Mouse (Mus musculus) left cerebral cortex, adult 9 months (tissue): ENCODE data around the gene Use1.
"Not testable (repeated sequence)": the region's sequence is repeated elsewhere in the genome, so short reads cannot be mapped to it uniquely, and the experiment has no call there.

Experiments
- DNase-seq, 2 experiments: peaks; one replicate each; pipeline ENCODE4 v3.0.0; 2022; ENCODE audit warnings: low spot score in 2 of 2

The Use1 gene

DNA sequence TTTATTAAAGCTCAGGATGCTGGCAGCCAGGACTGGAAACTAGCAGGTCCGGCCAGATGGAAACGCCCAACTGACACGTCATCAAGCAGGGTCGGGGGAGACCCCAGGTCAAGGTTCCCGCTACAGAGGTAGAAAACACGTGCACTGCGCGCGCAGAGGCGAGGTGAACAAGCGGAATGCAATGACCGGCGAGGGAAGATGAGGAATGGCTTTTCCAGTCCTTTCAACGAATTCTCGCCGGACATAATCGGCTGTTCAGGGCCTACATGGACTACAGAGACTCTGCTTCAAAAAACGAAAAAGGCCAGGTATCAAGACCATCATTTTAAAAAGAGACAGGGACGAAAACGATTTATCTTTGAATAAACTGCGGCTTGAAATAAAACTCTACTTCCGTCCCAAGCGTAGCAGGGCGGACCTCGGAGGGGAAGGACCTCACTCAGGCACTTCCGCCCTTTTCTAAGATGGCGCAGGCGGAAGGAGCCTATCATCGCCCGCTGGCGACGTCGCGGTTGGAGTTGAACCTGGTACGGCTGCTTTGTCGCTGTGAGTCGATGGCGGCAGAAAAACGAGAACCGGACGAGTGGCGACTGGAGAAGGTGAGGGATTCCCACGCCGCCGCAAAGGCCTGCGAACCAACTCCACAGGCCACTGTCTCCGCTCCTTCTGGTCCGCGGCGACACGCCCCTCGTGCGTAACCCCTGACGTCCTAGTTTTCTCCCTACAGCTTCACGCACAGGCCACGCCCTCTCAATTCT lies at the start of gene Use1:
Gene Use1 (plus strand): TSS at position 78 of the 758 bp plus-strand sequence.
- DNase-seq, result peak; percentile 87 to 95

DNA sequence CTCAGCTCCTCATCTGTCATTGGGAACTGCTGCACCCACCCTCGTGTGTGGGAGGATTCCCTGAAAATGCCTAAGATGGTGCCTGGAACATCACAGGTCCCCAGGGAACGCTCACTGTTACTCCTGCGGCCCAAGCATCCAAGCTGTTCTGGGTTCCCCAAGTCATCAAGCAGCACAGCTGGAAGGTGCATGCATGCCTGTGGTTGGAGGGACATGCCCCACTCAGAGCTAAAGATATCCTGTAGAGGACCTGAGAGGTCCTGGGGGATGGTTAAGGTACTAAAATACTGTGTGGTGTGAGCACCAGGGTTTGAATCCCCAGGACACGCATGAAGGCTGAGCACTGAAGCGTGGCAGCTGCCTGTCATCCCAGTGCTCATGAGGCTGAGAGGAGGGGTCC lies 48.0 kb upstream of the Use1 start:
- not testable (repeated sequence) for DNase-seq

DNA sequence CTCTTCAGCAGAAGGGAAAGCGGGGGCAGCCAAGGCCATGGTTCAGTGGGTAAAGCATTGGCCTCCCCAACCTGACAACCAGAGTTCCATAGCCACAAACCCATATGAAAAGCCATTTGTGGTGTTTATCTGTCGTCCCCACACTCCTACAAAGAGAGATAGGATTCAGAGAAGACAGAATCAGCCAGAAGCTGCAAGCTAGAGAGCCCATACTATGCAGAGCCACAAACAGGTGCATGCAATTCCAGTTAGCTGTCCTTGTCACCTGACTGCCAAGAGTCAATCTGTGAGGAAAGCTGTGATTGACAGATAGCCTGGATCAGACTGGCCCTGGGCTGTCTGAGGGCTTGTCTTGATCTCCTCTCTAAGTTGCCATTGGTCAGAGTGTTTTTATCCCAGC lies 46.9 kb upstream of the Use1 start:
- not testable (repeated sequence) for DNase-seq

DNA sequence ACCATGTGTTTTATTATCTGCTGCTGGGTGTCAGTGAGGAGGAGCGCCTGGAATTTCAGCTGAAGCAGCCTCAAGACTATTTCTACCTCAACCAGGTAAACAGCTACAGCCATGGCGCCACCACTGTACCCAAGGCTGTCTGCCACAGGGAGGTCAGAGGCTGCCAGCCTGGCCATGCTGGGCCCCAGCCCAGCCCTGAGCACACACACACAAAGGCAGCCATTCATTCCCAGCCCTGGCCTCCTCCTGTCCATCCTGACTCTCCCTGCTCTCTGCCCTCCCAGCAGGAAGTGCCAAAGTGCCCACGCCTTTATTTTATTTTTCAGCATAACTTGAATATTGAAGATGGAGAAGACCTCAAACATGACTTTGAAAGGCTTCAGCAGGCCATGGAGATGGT lies 43.7 kb upstream of the Use1 start:
- DNase-seq, result no peak

DNA sequence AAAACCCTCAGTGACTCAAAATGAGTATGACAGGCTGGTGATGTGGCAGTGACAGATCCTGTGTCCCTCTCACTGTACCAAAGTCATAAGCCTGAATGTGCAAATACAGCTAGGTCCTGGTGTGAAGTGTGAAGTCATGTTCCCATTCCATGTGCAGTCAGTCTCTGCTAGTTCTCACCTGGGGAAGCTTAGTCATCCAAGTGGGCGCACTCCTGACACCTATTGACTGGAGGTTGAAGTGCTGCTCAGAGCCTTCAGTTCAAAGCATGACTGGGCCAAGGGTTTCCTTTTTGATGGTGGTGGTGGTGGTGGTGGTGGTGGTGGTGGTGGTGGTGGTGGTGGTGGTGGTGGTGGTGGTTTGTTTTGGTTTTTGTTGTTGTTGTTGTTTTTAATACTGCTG lies 41.8 kb upstream of the Use1 start:
- no peak for DNase-seq

DNA sequence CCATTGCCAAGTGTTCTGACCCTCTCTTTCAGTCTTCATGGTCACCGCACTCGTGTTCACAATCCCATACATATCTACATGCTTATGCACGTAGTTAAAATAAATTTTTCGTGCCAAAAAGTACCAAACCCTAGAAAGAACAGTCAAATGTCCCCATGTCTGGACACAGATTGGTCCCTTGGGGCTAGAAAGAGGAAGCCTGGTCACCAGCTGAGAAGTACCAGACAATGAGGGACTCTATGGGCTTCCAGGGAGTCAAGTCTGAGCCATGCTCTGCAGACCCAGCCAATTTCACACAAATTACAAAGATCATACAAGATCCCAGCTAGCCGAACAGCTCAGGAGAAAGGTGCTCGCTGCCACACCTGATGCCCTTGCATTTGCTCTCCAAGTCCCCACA lies 28.8 kb upstream of the Use1 start:
- not testable (repeated sequence) for DNase-seq

DNA sequence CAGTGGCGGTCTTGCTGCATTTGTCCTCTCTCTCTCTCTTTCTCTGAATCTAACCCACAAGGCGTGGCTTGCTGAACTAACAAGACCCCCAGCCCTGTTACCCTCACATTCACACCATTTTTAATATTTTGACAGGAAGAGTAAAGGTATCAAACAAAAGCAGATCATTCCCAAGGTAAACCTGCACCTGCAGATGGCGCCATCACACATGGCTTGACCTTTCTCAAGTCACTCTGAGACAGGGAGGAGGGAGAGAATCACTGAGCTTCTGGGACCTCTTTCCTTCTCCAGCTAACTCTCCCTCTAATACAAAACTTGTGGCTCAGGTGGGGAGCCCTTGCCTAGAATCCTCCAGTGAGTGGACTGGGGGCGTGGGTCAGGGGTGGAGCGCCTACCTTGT lies 26.0 kb upstream of the Use1 start:
- DNase-seq, result no peak

DNA sequence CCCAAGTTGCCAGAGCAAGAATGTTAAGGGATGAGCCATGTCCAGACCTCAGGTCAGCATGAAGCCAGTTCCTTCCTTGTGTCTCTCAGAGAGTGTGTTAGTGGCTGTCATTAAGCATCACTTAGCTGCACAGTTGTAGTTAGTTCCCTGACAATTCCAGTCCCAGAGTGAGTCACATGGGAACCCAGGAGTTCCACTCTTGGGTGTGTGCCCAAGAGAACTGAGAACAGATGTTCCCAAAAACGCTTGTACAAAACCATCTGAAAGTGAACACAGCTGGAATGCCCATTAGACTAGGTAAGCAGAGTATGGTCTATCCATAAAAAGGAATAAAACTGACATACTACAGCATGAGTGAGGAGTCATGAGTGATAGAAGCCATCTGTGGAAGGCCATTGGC lies 20.1 kb upstream of the Use1 start:
- DNase-seq, result no peak

DNA sequence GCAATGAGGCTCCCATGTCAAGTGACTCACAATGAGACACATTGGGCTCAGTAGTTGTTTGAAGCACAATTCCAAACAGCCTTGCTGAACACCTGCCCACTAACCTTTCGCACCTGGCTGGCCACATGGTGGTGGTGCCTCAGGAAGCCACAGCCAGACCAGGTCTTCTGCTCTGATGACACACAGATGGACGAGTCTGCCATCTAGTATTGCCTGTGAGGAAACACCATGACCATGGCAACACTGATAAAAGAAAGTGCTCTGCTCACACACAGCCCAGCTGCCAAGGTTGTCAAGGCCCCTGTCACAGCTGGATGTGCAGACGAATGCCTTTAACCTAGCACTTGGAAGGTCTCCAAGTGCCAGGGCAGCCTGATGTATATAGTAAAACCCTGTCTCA lies 15.5 kb upstream of the Use1 start:
- no peak for DNase-seq

DNA sequence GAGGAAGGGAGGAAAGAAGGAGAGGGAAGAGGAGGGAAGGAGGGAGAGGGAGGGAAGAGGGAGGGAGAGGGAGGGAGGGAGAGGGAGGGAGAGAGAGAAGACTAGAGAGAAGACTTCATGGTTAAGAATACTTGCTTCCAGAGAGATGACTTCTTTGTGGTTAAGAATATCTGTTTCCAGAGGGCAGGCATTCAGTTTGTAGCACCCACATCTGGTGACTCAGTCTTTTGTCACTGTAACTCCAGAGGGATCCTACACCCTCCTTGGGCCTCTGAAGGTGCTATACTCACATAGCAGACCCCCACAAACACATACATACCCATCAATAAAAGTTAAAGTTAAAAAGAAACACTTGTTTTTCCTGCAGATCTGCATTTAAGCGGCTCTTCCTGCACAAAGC lies 15.1 kb upstream of the Use1 start:
- DNase-seq, result no peak

DNA sequence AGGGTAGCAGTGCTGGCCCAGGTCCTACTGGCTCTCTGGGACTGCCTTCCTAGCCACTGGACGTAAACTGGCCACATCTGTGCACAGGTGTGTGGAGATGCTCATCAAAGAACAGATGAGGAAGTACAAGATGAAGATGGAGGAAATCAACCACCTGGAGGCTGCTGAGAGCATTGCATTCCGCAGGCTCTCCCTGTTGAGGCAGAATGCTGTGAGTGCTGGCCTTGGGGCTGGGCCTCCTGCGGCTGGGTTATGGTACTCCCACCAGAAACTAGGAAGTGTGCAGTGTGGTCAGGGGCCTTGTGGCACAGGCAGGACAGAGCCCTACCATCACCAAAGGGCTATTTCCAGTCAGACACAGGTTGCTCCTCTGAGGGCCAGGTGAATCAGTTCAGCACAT lies 8.6 kb upstream of the Use1 start:
- DNase-seq, result no peak

DNA sequence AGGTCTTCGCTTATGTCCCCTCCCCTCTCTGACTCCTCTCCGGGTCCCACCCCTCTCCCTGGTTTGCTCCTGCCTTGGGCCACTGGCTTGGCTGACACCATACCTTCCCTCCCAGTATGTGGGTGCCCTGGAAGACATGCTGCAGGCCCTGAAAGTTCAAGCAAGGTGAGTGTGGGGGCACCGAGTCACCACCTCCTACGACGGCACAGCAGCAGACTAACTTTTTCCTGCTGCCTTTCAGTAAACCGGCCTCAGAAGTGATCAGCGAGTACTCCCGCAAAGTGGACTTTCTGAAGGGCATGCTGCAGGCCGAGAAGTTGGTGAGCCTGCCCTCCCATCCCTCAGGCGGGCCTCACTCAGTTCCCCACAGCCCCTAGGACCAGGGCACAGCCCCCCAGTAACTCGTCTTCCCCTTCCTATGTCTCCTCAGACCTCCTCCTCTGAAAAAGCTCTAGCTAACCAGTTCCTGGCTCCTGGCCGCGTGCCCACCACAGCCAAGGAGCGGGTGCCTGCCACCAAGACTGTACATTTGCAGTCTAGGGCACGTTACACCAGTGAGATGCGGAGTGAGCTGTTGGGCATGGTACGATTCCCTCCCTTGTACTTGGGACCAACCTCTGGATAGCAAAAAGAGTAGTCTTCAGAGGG lies 1.0 kb downstream of the Use1 start:
- no peak for DNase-seq

DNA sequence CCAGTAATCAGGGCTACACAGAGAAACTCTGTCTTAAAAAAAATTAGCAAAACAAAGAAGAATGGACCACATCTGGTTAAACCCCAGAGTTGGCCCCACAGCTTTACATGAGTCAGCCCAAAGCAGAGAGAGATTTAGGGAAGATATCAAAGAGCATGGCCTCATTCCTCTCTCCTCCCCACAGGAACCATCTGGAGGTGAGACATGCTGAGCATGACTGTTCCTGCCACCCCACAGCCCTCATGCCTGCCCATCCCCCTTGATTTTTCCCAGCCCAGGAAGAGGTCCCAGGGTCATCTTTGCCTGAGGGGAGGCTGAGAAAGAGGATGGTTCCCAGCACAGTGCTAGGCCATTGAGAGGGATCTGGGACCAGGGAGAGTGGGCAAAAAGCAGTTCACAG lies 1.7 kb downstream of the Use1 start:
- no peak for DNase-seq

DNA sequence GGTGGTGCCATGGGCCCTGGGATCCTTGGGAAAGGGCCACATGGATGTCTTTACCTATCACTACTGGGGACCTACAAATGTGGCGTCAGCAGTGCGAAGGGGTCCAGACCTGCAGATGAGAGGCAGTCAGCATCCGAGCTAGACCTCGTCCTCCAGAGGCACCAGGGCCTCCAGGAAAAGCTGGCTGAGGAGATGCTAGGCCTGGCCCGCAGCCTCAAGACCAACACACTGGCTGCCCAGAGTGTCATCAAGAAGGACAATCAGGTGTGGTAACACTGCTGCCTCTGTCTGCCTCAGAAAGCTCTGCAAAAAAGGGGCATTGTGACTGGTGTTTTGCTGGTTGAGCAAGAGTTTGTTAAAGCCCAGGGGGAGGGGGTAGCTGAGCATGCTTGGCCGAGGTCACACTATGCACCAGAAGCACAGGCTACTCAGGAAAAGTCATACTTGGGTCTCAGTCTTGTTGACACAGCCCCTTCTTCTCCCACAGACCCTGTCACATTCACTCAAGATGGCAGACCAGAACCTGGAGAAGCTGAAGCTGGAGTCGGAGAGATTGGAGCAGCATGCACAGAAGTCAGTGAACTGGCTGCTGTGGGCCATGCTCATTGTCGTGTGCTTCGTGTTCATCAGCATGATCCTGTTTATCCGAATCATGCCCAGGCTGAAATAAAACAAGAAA lies 2.5 kb downstream of the Use1 start:
- DNase-seq, result no peak

DNA sequence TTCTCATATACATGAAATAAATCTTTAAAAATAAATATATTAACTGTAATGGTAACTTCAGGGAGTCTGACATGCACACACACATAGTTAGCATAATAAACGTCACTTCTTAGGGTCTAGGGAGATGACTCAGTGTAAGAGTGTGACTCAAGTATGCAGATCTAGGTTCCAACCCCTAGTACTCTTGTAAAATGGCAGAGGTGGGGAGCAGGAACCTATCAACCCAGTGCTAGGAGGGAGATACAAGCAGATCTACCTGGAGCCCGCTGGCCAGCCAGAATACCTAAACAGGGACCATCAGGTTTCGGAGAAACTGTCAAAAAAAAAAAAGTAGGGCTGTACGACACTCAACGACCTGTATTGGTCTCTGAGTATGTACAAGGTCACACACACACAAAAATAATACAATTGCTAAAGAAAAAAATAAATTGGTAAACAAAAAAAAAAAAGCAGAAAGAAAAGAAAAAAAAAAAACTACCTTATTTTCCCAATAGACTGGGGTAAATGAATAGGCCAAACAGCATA lies 4.1 kb downstream of the Use1 start:
- no peak for DNase-seq

DNA sequence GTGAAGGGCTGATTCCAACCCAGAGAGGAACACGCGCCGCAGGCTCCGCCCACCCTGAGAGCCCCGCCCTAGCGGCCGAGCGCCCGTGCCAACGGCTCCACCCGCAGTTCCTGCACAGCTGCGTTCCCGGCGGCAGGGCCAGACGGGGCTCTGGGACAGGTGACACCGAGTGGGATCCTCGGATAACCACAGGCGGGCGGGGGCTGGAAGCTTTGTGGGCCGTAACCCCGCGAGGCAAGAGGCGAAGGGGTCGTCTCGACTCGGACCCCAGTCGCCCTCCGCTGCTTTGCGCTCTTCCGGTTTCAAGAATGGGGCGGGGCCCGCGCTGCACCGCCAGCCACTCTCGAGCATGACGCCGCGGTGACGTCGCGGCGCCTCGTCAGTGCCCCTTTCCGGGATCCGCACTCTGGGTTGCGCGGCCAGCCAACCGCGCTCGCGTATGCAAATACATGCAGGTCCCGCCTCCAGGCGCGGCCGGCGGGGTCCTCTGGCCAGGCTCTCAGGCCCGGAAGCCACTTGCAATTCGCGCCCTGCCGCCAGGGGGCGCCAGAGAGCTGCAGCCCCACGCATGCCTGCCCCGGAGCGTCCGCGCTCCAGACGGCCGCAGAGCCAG lies 4.7 kb downstream of the Use1 start, which contains the start of gene Ocel1:
Gene Ocel1 (plus strand): TSS at position 63 of the 613 bp plus-strand sequence.
- peak; percentile 96 to 98 for DNase-seq

DNA sequence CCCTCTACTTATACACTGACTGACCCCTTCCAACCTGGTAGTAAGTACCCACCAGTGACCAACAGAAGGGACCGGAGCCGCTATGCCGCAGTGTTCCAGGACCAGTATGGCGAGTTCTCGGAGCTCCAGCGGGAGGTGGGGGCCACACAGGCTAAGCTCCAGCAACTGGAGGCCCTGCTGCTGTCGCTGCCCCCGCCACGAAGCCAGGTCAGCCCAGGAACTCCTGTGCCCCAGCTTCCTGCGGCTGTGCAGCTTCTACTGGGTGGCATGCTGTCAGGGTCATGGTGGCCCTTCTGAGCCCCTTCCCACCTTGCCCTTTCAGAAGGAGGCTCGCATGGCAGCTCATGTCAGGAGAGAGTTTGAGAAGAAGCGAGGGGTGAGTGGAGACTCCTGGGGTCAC lies 5.8 kb downstream of the Use1 start:
- no peak for DNase-seq

DNA sequence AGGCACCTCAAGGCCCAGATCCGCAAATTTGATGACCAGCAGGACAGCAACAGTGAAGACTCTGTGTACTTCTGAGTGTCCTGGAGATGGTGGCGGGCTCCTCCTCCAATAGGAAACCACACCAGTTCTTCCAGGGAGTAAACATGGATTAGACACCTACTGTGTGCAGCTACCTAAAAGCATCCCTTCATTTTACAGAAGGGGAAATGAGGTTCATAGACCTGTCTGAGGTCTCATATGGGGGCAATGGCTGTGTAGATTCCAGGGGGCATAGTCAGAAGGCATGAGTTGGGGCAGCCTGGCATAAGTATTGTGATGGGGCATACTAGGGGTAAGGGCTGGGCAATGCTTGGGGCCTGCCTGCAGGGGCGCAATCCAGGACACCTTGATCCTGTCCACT lies 6.4 kb downstream of the Use1 start:
- DNase-seq, result no peak

DNA sequence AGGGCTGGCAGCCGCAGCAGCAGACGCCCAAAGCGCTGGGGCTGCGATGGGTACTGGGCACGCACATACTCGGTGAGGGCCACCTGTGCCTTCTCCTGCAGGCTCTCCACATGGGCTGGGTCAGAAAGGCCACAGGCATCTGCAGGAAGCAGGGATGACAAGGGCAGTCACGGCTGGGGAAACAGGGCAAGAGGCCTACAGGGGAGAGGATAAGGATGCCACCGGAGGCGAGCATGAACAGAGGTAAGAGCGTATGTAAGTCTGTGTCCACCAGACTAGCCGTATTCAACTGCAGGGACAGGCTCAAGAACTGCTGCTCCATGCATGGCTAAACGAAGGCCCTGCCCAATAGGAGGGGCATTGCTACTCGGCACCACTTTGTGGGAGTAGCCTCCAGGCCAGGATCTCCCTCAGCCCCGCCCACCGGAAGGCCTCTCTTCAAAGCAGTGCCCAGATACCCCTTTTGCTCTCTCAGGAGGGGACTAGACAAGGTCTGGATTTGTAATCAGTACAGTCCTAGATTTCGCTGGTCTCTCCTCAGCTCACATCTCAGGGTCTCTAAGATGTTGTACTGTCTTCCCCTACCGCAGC lies 8.1 kb downstream of the Use1 start:
- DNase-seq, result no peak

DNA sequence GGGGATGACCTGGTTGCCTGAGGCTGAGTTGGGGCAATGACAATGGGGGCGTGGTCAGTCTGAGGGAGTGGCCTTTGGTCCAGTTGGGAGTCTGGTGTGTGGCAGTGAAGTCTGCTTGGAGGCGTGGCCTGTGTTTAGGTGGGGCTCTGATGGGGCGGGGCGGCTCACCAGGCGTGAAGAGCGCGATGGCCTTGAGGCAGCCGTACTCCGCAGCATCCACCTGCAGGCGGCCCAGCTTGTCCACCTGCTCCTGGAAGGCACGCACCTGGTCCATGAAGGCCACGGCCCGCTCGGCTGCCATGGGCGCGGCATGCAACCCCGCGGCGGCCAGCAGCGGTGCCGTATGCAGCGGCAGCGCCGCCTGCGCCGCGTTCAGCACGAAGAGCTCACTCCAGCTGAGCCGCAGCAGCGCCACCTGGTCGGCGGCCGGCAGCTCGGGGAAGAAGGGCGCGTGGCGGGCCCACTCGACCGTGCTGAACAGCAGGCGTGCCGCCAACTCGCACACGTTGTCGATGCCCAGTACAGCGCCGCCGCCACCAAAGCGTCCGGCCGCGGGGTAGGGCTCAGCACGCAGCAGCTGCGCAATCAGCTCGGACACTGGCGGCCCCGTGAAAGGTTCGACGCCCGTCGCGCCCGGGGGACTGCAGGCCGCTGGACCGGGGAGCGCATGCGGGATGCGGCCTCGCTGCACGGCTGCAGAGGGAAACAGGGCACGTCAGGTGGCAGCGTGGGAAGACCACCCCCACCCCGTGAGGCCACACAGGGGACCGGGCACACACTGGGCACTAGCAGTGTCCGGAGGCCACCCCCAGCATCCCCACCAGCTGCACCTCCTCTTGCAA lies 9.2 kb downstream of the Use1 start:
- DNase-seq, result peak in 1 of 2 experiments; percentile 65
